Mouse (Mus musculus) ovary, postnatal 10 days (tissue): Measurements from ENCODE around the gene Rhbg.

Experiments
- DNase-seq: peaks from one replicate; pipeline ENCODE4 v3.0.0; 2022; ENCODE audit warnings: low spot score

Rhbg gene

GRCm38 (mm10) chr3:88227976-88228375 is 26.5 kb downstream of the Rhbg start:
- no peak for DNase-seq

- no peak for DNase-seq
Measured at GRCm38 (mm10) chr3:88227260-88227659, 27.2 kb downstream of the Rhbg start.

GRCm38 (mm10) chr3:88226101-88226845 is 28.2 kb downstream of the Rhbg start:
- DNase-seq: no peak

GRCm38 (mm10) chr3:88224929-88225328 is 29.6 kb downstream of the Rhbg start:
- DNase-seq: no peak

GRCm38 (mm10) chr3:88222446-88222845 is 32.1 kb downstream of the Rhbg start:
- no peak for DNase-seq

- DNase-seq: no peak
Measured at GRCm38 (mm10) chr3:88221519-88222390, 32.8 kb downstream of the Rhbg start.

GRCm38 (mm10) chr3:88220842-88221241 is 33.7 kb downstream of the Rhbg start:
- peak; percentile 66 for DNase-seq

GRCm38 (mm10) chr3:88219940-88220339 is 34.6 kb downstream of the Rhbg start:
- DNase-seq: no peak

- no peak for DNase-seq
Measured at GRCm38 (mm10) chr3:88217679-88218078, 36.8 kb downstream of the Rhbg start.

GRCm38 (mm10) chr3:88216534-88217326 is 37.8 kb downstream of the Rhbg start:
- no peak for DNase-seq

- DNase-seq: no peak
Measured at GRCm38 (mm10) chr3:88216116-88216515, 38.4 kb downstream of the Rhbg start.

GRCm38 (mm10) chr3:88215553-88216004 is 38.9 kb downstream of the Rhbg start:
- DNase-seq: no peak

GRCm38 (mm10) chr3:88214971-88215552 is 39.4 kb downstream of the Rhbg start:
- DNase-seq: no peak

GRCm38 (mm10) chr3:88214197-88214938 is 40.1 kb downstream of the Rhbg start:
- DNase-seq: no peak

- no peak for DNase-seq
Measured at GRCm38 (mm10) chr3:88213019-88213418, 41.5 kb downstream of the Rhbg start.

GRCm38 (mm10) chr3:88212356-88212755 is 42.2 kb downstream of the Rhbg start:
- no peak for DNase-seq

GRCm38 (mm10) chr3:88210918-88211317 is 43.6 kb downstream of the Rhbg start:
- no peak for DNase-seq

- no peak for DNase-seq
Measured at GRCm38 (mm10) chr3:88210121-88210520, 44.4 kb downstream of the Rhbg start.

GRCm38 (mm10) chr3:88209306-88209705 is 45.2 kb downstream of the Rhbg start:
- DNase-seq: no peak

GRCm38 (mm10) chr3:88208226-88208720 is 46.2 kb downstream of the Rhbg start:
- no peak for DNase-seq
